Mouse (Mus musculus): ENCODE results near the gene Lrrc27. TPM values are rescaled to one million over a fixed set of nuclear protein-coding genes. Genes with fewer than 3 reads are reported as not detected.

The Lrrc27 gene
- polyA plus RNA-seq, 1 experiment from 2014 or later: 4.1 TPM

- Histone ChIP-seq H3K27ac (ENCODE audit: low read length) (peak overlapping the region; percentile 53; the same call in 1 of the 2 replicates), H3K9me3 (replicated peaks; ENCODE audit: control insufficient read depth, low read length) (no peaks in the 10 kb centered on the region), H3K4me3 (ENCODE audit: low read length) (no peak overlapping the region), H3K9ac (ENCODE audit: low read length) (no peak overlapping the region), H3K4me1 (ENCODE audit: control insufficient read depth, insufficient read depth, low read length) (peaks cover 27% of the 10 kb centered on the region), H3K27me3 (ENCODE audit: control insufficient read depth, insufficient read depth, low read length) (no peaks in the 10 kb centered on the region), H3K4me2 (ENCODE audit: low read depth, low read length) (no peak overlapping the region), H3K36me3 (ENCODE audit: control insufficient read depth, insufficient read depth) (no peaks in the 10 kb centered on the region)
- no peak for ATAC-seq (replicated peaks; ENCODE audit: extremely low read depth, insufficient read depth, low FRiP score)
- 78% methylated on average over 7 of the region's 7 CpGs for WGBS
These were observed 4.3 kb downstream of the Lrrc27 start for GRCm38 (mm10) chr7:139217046-139217445.

GRCm38 (mm10) chr7:139218641-139219415 lies 6.0 kb downstream of the Lrrc27 start:
- Histone ChIP-seq H3K27me3 (ENCODE audit: control insufficient read depth, insufficient read depth, low read length) (no peaks in the 10 kb centered on the region), H3K36me3 (ENCODE audit: control insufficient read depth, insufficient read depth) (no peaks in the 10 kb centered on the region), H3K4me3 (ENCODE audit: low read length) (no peak overlapping the region), H3K4me2 (ENCODE audit: low read depth, low read length) (no peak overlapping the region), H3K4me1 (ENCODE audit: control insufficient read depth, insufficient read depth, low read length) (peaks cover 17% of the 10 kb centered on the region), H3K27ac (ENCODE audit: low read length) (peak overlapping the region; percentile 45), H3K9me3 (replicated peaks; ENCODE audit: control insufficient read depth, low read length) (no peaks in the 10 kb centered on the region), H3K9ac (ENCODE audit: low read length) (peak overlapping the region; percentile 26; the same call in 1 of the 2 replicates)
- no peak for ATAC-seq (replicated peaks; ENCODE audit: extremely low read depth, insufficient read depth, low FRiP score)
- WGBS: 37% methylated on average over 6 of the region's 6 CpGs

GRCm38 (mm10) chr7:139219486-139219885 lies 6.7 kb downstream of the Lrrc27 start:
- Histone ChIP-seq H3K27ac (ENCODE audit: low read length) (no peak overlapping the region), H3K4me3 (ENCODE audit: low read length) (no peak overlapping the region)
- no peak for ATAC-seq (replicated peaks; ENCODE audit: extremely low read depth, insufficient read depth, low FRiP score)

GRCm38 (mm10) chr7:139220303-139220702 lies 7.5 kb downstream of the Lrrc27 start:
- 43% methylated on average over 2 of the region's 2 CpGs for WGBS

More at GRCm38 (mm10) chr7:139219486-139219885, 6.7 kb downstream of the Lrrc27 start:
- Histone ChIP-seq H3K27me3 (ENCODE audit: control insufficient read depth, insufficient read depth, low read length) (no peaks in the 10 kb centered on the region), H3K4me2 (ENCODE audit: low read depth, low read length) (no peak overlapping the region), H3K9ac (ENCODE audit: low read length) (no peak overlapping the region), H3K4me1 (ENCODE audit: control insufficient read depth, insufficient read depth, low read length) (peaks cover 15% of the 10 kb centered on the region; the same call in 1 of the 2 replicates), H3K9me3 (replicated peaks; ENCODE audit: control insufficient read depth, low read length) (no peaks in the 10 kb centered on the region), H3K36me3 (ENCODE audit: control insufficient read depth, insufficient read depth) (no peaks in the 10 kb centered on the region)
- 75% methylated on average over 5 of the region's 5 CpGs for WGBS

GRCm38 (mm10) chr7:139221072-139221471 lies 8.3 kb downstream of the Lrrc27 start:
- Histone ChIP-seq H3K4me3 (ENCODE audit: low read length) (no peak overlapping the region), H3K4me2 (ENCODE audit: low read depth, low read length) (no peak overlapping the region), H3K9ac (ENCODE audit: low read length) (no peak overlapping the region), H3K27me3 (ENCODE audit: control insufficient read depth, insufficient read depth, low read length) (no peaks in the 10 kb centered on the region), H3K9me3 (replicated peaks; ENCODE audit: control insufficient read depth, low read length) (no peaks in the 10 kb centered on the region), H3K36me3 (ENCODE audit: control insufficient read depth, insufficient read depth) (no peaks in the 10 kb centered on the region), H3K4me1 (ENCODE audit: control insufficient read depth, insufficient read depth, low read length) (peaks cover 21% of the 10 kb centered on the region), H3K27ac (ENCODE audit: low read length) (no peak overlapping the region)
- ATAC-seq (replicated peaks; ENCODE audit: extremely low read depth, insufficient read depth, low FRiP score): no peak
- 70% methylated on average over 5 of the region's 5 CpGs for WGBS

More at GRCm38 (mm10) chr7:139220303-139220702, 7.5 kb downstream of the Lrrc27 start:
- H3K9ac ChIP-seq (ENCODE audit: low read length): no peak overlapping the region
- H3K4me3 ChIP-seq (ENCODE audit: low read length): no peak overlapping the region
- no peaks in the 10 kb centered on the region for H3K27me3 ChIP-seq (ENCODE audit: control insufficient read depth, insufficient read depth, low read length)
- no peak overlapping the region for H3K4me2 ChIP-seq (ENCODE audit: low read depth, low read length)
- H3K27ac ChIP-seq (ENCODE audit: low read length): no peak overlapping the region
- H3K36me3 ChIP-seq (ENCODE audit: control insufficient read depth, insufficient read depth): no peaks in the 10 kb centered on the region
- no peak for ATAC-seq (replicated peaks; ENCODE audit: extremely low read depth, insufficient read depth, low FRiP score)
- H3K4me1 ChIP-seq (ENCODE audit: control insufficient read depth, insufficient read depth, low read length): peaks cover 19% of the 10 kb centered on the region
- no peaks in the 10 kb centered on the region for H3K9me3 ChIP-seq (replicated peaks; ENCODE audit: control insufficient read depth, low read length)

GRCm38 (mm10) chr7:139221856-139222255 lies 9.1 kb downstream of the Lrrc27 start:
- Histone ChIP-seq H3K4me3 (ENCODE audit: low read length) (no peak overlapping the region), H3K4me1 (ENCODE audit: control insufficient read depth, insufficient read depth, low read length) (peaks cover 18% of the 10 kb centered on the region), H3K4me2 (ENCODE audit: low read depth, low read length) (no peak overlapping the region), H3K36me3 (ENCODE audit: control insufficient read depth, insufficient read depth) (no peaks in the 10 kb centered on the region), H3K9me3 (replicated peaks; ENCODE audit: control insufficient read depth, low read length) (no peaks in the 10 kb centered on the region), H3K27me3 (ENCODE audit: control insufficient read depth, insufficient read depth, low read length) (no peaks in the 10 kb centered on the region), H3K27ac (ENCODE audit: low read length) (no peak overlapping the region), H3K9ac (ENCODE audit: low read length) (no peak overlapping the region)
- ATAC-seq (replicated peaks; ENCODE audit: extremely low read depth, insufficient read depth, low FRiP score): no peak
- 90% methylated on average over 2 of the region's 2 CpGs for WGBS

- Histone ChIP-seq H3K36me3 (ENCODE audit: control insufficient read depth, insufficient read depth) (no peaks in the 10 kb centered on the region), H3K27ac (ENCODE audit: low read length) (no peak overlapping the region), H3K9me3 (replicated peaks; ENCODE audit: control insufficient read depth, low read length) (no peaks in the 10 kb centered on the region), H3K27me3 (ENCODE audit: control insufficient read depth, insufficient read depth, low read length) (no peaks in the 10 kb centered on the region), H3K4me2 (ENCODE audit: low read depth, low read length) (no peak overlapping the region), H3K4me3 (ENCODE audit: low read length) (no peak overlapping the region), H3K4me1 (ENCODE audit: control insufficient read depth, insufficient read depth, low read length) (peaks cover 23% of the 10 kb centered on the region), H3K9ac (ENCODE audit: low read length) (no peak overlapping the region)
- 85% methylated on average over 4 of the region's 4 CpGs for WGBS
- ATAC-seq (replicated peaks; ENCODE audit: extremely low read depth, insufficient read depth, low FRiP score): no peak
These were observed 9.6 kb downstream of the Lrrc27 start for GRCm38 (mm10) chr7:139222341-139222740.

GRCm38 (mm10) chr7:139224070-139224469 lies 11.3 kb downstream of the Lrrc27 start:
- H3K4me2 ChIP-seq (ENCODE audit: low read depth, low read length): no peak overlapping the region
- peaks cover 31% of the 10 kb centered on the region for H3K4me1 ChIP-seq (ENCODE audit: control insufficient read depth, insufficient read depth, low read length)
- 0 out of 2 replicates have a peak overlapping the region, but pooled peaks have one; percentile 32 for H3K27ac ChIP-seq (ENCODE audit: low read length)
- no peaks in the 10 kb centered on the region for H3K27me3 ChIP-seq (ENCODE audit: control insufficient read depth, insufficient read depth, low read length)
- no peak for ATAC-seq (replicated peaks; ENCODE audit: extremely low read depth, insufficient read depth, low FRiP score)
- no peaks in the 10 kb centered on the region for H3K36me3 ChIP-seq (ENCODE audit: control insufficient read depth, insufficient read depth)
- WGBS: 63% methylated on average over 1 of the region's 1 CpGs
- H3K4me3 ChIP-seq (ENCODE audit: low read length): no peak overlapping the region
- no peak overlapping the region for H3K9ac ChIP-seq (ENCODE audit: low read length)
- no peaks in the 10 kb centered on the region for H3K9me3 ChIP-seq (replicated peaks; ENCODE audit: control insufficient read depth, low read length)

GRCm38 (mm10) chr7:139224725-139225124 lies 11.9 kb downstream of the Lrrc27 start:
- Histone ChIP-seq H3K27ac (ENCODE audit: low read length) (peak overlapping the region; percentile 32), H3K27me3 (ENCODE audit: control insufficient read depth, insufficient read depth, low read length) (no peaks in the 10 kb centered on the region), H3K4me1 (ENCODE audit: control insufficient read depth, insufficient read depth, low read length) (peaks cover 34% of the 10 kb centered on the region), H3K4me3 (ENCODE audit: low read length) (no peak overlapping the region), H3K4me2 (ENCODE audit: low read depth, low read length) (no peak overlapping the region), H3K9ac (ENCODE audit: low read length) (no peak overlapping the region), H3K36me3 (ENCODE audit: control insufficient read depth, insufficient read depth) (no peaks in the 10 kb centered on the region), H3K9me3 (replicated peaks; ENCODE audit: control insufficient read depth, low read length) (no peaks in the 10 kb centered on the region)
- ATAC-seq (replicated peaks; ENCODE audit: extremely low read depth, insufficient read depth, low FRiP score): no peak
- 46% methylated on average over 8 of the region's 8 CpGs for WGBS

All from heart, embryonic 16.5 days (tissue).